Mouse (Mus musculus) ZHBTc4 (cell line): ENCODE data around the gene Ripor2.

Source experiments
- DNase-seq: peaks from one replicate; pipeline ENCODE4 v3.0.0-alpha.2; 2011; ENCODE audit warnings: low read depth, low spot score

Ripor2 gene

GRCm38 (mm10) chr13:24581833-24582232, at the start of gene Ripor2:
Gene Ripor2 (plus strand): TSS chr13:24582189.
- DNase-seq = no peak

- no peak for DNase-seq
Observed at GRCm38 (mm10) chr13:24536531-24537167, 45.3 kb upstream of the Ripor2 start.

- peak; percentile 57 for DNase-seq
Observed at GRCm38 (mm10) chr13:24538012-24538411, 44.0 kb upstream of the Ripor2 start.

- DNase-seq = no peak
Observed at GRCm38 (mm10) chr13:24538941-24539340, 43.0 kb upstream of the Ripor2 start.

GRCm38 (mm10) chr13:24545677-24546076, 36.3 kb upstream of the Ripor2 start:
- DNase-seq = no peak

GRCm38 (mm10) chr13:24546801-24547459, 35.1 kb upstream of the Ripor2 start:
- DNase-seq = no peak

- peak; percentile 46 for DNase-seq
Observed at GRCm38 (mm10) chr13:24548911-24549310, 33.1 kb upstream of the Ripor2 start.

GRCm38 (mm10) chr13:24551100-24551931, 30.7 kb upstream of the Ripor2 start:
- DNase-seq = no peak

- DNase-seq = no peak
Observed at GRCm38 (mm10) chr13:24552039-24552438, 29.9 kb upstream of the Ripor2 start.

- no peak for DNase-seq
Observed at GRCm38 (mm10) chr13:24561391-24561790, 20.6 kb upstream of the Ripor2 start.

GRCm38 (mm10) chr13:24564706-24565105, 17.3 kb upstream of the Ripor2 start:
- DNase-seq = no peak

GRCm38 (mm10) chr13:24565230-24565949, 16.6 kb upstream of the Ripor2 start:
- peak; percentile 42 for DNase-seq

GRCm38 (mm10) chr13:24565950-24566320, 16.1 kb upstream of the Ripor2 start:
- DNase-seq = peak; percentile 74

- no peak for DNase-seq
Observed at GRCm38 (mm10) chr13:24567176-24567811, 14.7 kb upstream of the Ripor2 start.

GRCm38 (mm10) chr13:24569066-24569465, 12.9 kb upstream of the Ripor2 start:
- DNase-seq = no peak

- no peak for DNase-seq
Observed at GRCm38 (mm10) chr13:24570716-24571115, 11.3 kb upstream of the Ripor2 start.

- DNase-seq = no peak
Observed at GRCm38 (mm10) chr13:24571906-24572305, 10.1 kb upstream of the Ripor2 start.

- peak; percentile 47 for DNase-seq
Observed at GRCm38 (mm10) chr13:24575126-24575525, 6.9 kb upstream of the Ripor2 start.

- peak; percentile 44 for DNase-seq
Observed at GRCm38 (mm10) chr13:24576338-24577119, 5.5 kb upstream of the Ripor2 start.

- no peak for DNase-seq
Observed at GRCm38 (mm10) chr13:24578317-24578716, 3.7 kb upstream of the Ripor2 start.

GRCm38 (mm10) chr13:24580759-24581158, 1.2 kb upstream of the Ripor2 start:
- no peak for DNase-seq
